Mouse (Mus musculus): Measurements from ENCODE around the gene Tmem258. TPM values are rescaled to one million over a fixed set of nuclear protein-coding genes. Genes with fewer than 3 reads are reported as not detected.
A peak's percentile ranks its signal among the peaks of the same experiment; 100 is the strongest.
"Not testable (repeated sequence)": the region's sequence is repeated elsewhere in the genome, so short reads cannot be mapped to it uniquely, and the experiment has no call there.

Gene Tmem258
- total and polyA plus RNA-seq, 2 experiments, result 41.1 to 133 TPM

- Histone ChIP-seq H3K4me3 (ENCODE audit: insufficient read depth, low read depth, low read length) (no peak overlapping the region), H3K4me1 (ENCODE audit: control insufficient read depth, insufficient read depth, low read length) (peaks cover 20% of the 10 kb centered on the region), H3K9ac (ENCODE audit: low read depth, low read length) (no peak overlapping the region), H3K27me3 (ENCODE audit: control insufficient read depth, insufficient read depth, low read length) (no peaks in the 10 kb centered on the region), H3K36me3 (ENCODE audit: control insufficient read depth, insufficient read depth, low read length) (no peaks in the 10 kb centered on the region), H3K79me2 (ENCODE audit: control insufficient read depth, insufficient read depth, low read length) (no peaks in the 10 kb centered on the region), H3K27ac (replicated peaks; ENCODE audit: insufficient read depth, low read depth, low read length) (peak overlapping the region; percentile 62)
- no peak for TF ChIP-seq POLR2A (IDR thresholded peaks at IDR 0.05; ENCODE audit: extremely low read depth, insufficient read depth, low read length)
- TF ChIP-seq CTCF (IDR thresholded peaks at IDR 0.05; ENCODE audit: low read depth, low read length), result no peak
- DNase-seq (ENCODE audit: extremely low read depth, low read depth, low spot score), result peak; percentile 93
- 20% methylated on average over 3 of the region's 3 CpGs for WGBS
Measured at GRCm38 (mm10) chr19:10168441-10168840, 35.4 kb upstream of the Tmem258 start.

- peaks cover 20% of the 10 kb centered on the region for H3K4me1 ChIP-seq (ENCODE audit: control insufficient read depth, insufficient read depth, low read length)
- H3K27me3 ChIP-seq (ENCODE audit: control insufficient read depth, insufficient read depth, low read length), result no peaks in the 10 kb centered on the region
- H3K27ac ChIP-seq (replicated peaks; ENCODE audit: insufficient read depth, low read depth, low read length), result no peak overlapping the region
- H3K36me3 ChIP-seq (ENCODE audit: control insufficient read depth, insufficient read depth, low read length), result no peaks in the 10 kb centered on the region
- no peak overlapping the region for H3K9ac ChIP-seq (ENCODE audit: low read depth, low read length)
- no peak overlapping the region for H3K4me3 ChIP-seq (ENCODE audit: insufficient read depth, low read depth, low read length)
- no peaks in the 10 kb centered on the region for H3K79me2 ChIP-seq (ENCODE audit: control insufficient read depth, insufficient read depth, low read length)
- TF ChIP-seq POLR2A (IDR thresholded peaks at IDR 0.05; ENCODE audit: extremely low read depth, insufficient read depth, low read length), result no peak
- no peak for TF ChIP-seq CTCF (IDR thresholded peaks at IDR 0.05; ENCODE audit: low read depth, low read length)
- no peak for DNase-seq (ENCODE audit: extremely low read depth, low read depth, low spot score)
Measured at GRCm38 (mm10) chr19:10169179-10169578, 34.6 kb upstream of the Tmem258 start.

GRCm38 (mm10) chr19:10169692-10170330, 34.0 kb upstream of the Tmem258 start:
- not testable (repeated sequence) for H3K27ac ChIP-seq (replicated peaks; ENCODE audit: insufficient read depth, low read depth, low read length)
- peaks cover 20% of the 10 kb centered on the region for H3K4me1 ChIP-seq (ENCODE audit: control insufficient read depth, insufficient read depth, low read length)
- WGBS, result 94% methylated on average over 3 of the region's 3 CpGs

GRCm38 (mm10) chr19:10170466-10170865, 33.3 kb upstream of the Tmem258 start:
- TF ChIP-seq POLR2A (IDR thresholded peaks at IDR 0.05; ENCODE audit: extremely low read depth, insufficient read depth, low read length) (no peak), CTCF (IDR thresholded peaks at IDR 0.05; ENCODE audit: low read depth, low read length) (no peak)
- peak; percentile 84 for DNase-seq (ENCODE audit: extremely low read depth, low read depth, low spot score)
- H3K79me2 ChIP-seq (ENCODE audit: control insufficient read depth, insufficient read depth, low read length), result no peaks in the 10 kb centered on the region
- H3K36me3 ChIP-seq (ENCODE audit: control insufficient read depth, insufficient read depth, low read length), result no peaks in the 10 kb centered on the region
- no peak overlapping the region; the same call in 1 of the 2 replicates for H3K27ac ChIP-seq (replicated peaks; ENCODE audit: insufficient read depth, low read depth, low read length)
- peaks cover 20% of the 10 kb centered on the region for H3K4me1 ChIP-seq (ENCODE audit: control insufficient read depth, insufficient read depth, low read length)
- no peaks in the 10 kb centered on the region for H3K27me3 ChIP-seq (ENCODE audit: control insufficient read depth, insufficient read depth, low read length)
- 30% methylated on average over 1 of the region's 1 CpGs for WGBS
- H3K9ac ChIP-seq (ENCODE audit: low read depth, low read length), result no peak overlapping the region
- H3K4me3 ChIP-seq (ENCODE audit: insufficient read depth, low read depth, low read length), result no peak overlapping the region

More at GRCm38 (mm10) chr19:10169692-10170330, 34.0 kb upstream of the Tmem258 start:
- H3K4me3 ChIP-seq (ENCODE audit: insufficient read depth, low read depth, low read length); H3K79me2 ChIP-seq (ENCODE audit: control insufficient read depth, insufficient read depth, low read length); DNase-seq (ENCODE audit: extremely low read depth, low read depth, low spot score); H3K36me3 ChIP-seq (ENCODE audit: control insufficient read depth, insufficient read depth, low read length); H3K27me3 ChIP-seq (ENCODE audit: control insufficient read depth, insufficient read depth, low read length); H3K9ac ChIP-seq (ENCODE audit: low read depth, low read length): not testable (repeated sequence)

GRCm38 (mm10) chr19:10171359-10171758, 32.5 kb upstream of the Tmem258 start:
- no peaks in the 10 kb centered on the region for H3K36me3 ChIP-seq (ENCODE audit: control insufficient read depth, insufficient read depth, low read length)
- WGBS, result 78% methylated on average over 7 of the region's 7 CpGs
- H3K79me2 ChIP-seq (ENCODE audit: control insufficient read depth, insufficient read depth, low read length), result no peaks in the 10 kb centered on the region
- H3K27me3 ChIP-seq (ENCODE audit: control insufficient read depth, insufficient read depth, low read length), result no peaks in the 10 kb centered on the region
- H3K9ac ChIP-seq (ENCODE audit: low read depth, low read length), result no peak overlapping the region
- no peak overlapping the region for H3K27ac ChIP-seq (replicated peaks; ENCODE audit: insufficient read depth, low read depth, low read length)
- peaks cover 18% of the 10 kb centered on the region for H3K4me1 ChIP-seq (ENCODE audit: control insufficient read depth, insufficient read depth, low read length)
- no peak overlapping the region for H3K4me3 ChIP-seq (ENCODE audit: insufficient read depth, low read depth, low read length)
- no peak for DNase-seq (ENCODE audit: extremely low read depth, low read depth, low spot score)
- TF ChIP-seq POLR2A (IDR thresholded peaks at IDR 0.05; ENCODE audit: extremely low read depth, insufficient read depth, low read length) (no peak), CTCF (IDR thresholded peaks at IDR 0.05; ENCODE audit: low read depth, low read length) (no peak)

GRCm38 (mm10) chr19:10171846-10172245, 32.0 kb upstream of the Tmem258 start:
- Histone ChIP-seq H3K36me3 (ENCODE audit: control insufficient read depth, insufficient read depth, low read length) (no peaks in the 10 kb centered on the region), H3K9ac (ENCODE audit: low read depth, low read length) (no peak overlapping the region), H3K4me3 (ENCODE audit: insufficient read depth, low read depth, low read length) (no peak overlapping the region), H3K79me2 (ENCODE audit: control insufficient read depth, insufficient read depth, low read length) (no peaks in the 10 kb centered on the region), H3K4me1 (ENCODE audit: control insufficient read depth, insufficient read depth, low read length) (peaks cover 14% of the 10 kb centered on the region), H3K27ac (replicated peaks; ENCODE audit: insufficient read depth, low read depth, low read length) (no peak overlapping the region), H3K27me3 (ENCODE audit: control insufficient read depth, insufficient read depth, low read length) (no peaks in the 10 kb centered on the region)
- DNase-seq (ENCODE audit: extremely low read depth, low read depth, low spot score), result no peak
- TF ChIP-seq CTCF (IDR thresholded peaks at IDR 0.05; ENCODE audit: low read depth, low read length), result no peak
- no peak for TF ChIP-seq POLR2A (IDR thresholded peaks at IDR 0.05; ENCODE audit: extremely low read depth, insufficient read depth, low read length)

Measured in liver, adult 2 months (tissue).